Mouse (Mus musculus) layer of hippocampus, postnatal 25 days (tissue): ENCODE data around the gene Kifc3. TPM values are rescaled to one million over a fixed set of nuclear protein-coding genes. Genes with fewer than 3 reads are reported as not detected.
A peak's percentile ranks its signal among the peaks of the same experiment; 100 is the strongest.
"Not testable (repeated sequence)": the region's sequence is repeated elsewhere in the genome, so short reads cannot be mapped to it uniquely, and the experiment has no call there.

Source experiments
- DNase-seq, 2 experiments: peaks; one replicate each; pipeline ENCODE4 v3.0.0; 2022; ENCODE audit warnings: mixed read lengths in 2 of 2, low spot score in 1 of 2; ENCODE audit errors: extremely low spot score in 1 of 2
- total RNA-seq, 2 experiments: library from RNA; stranded (reverse); gene quantifications; 2 replicates each; pipeline ENCODE4 v1.2.3; 2021

Kifc3 gene
- 10 to 100 TPM; 54.2 to 63.7 TPM for total RNA-seq

DNA sequence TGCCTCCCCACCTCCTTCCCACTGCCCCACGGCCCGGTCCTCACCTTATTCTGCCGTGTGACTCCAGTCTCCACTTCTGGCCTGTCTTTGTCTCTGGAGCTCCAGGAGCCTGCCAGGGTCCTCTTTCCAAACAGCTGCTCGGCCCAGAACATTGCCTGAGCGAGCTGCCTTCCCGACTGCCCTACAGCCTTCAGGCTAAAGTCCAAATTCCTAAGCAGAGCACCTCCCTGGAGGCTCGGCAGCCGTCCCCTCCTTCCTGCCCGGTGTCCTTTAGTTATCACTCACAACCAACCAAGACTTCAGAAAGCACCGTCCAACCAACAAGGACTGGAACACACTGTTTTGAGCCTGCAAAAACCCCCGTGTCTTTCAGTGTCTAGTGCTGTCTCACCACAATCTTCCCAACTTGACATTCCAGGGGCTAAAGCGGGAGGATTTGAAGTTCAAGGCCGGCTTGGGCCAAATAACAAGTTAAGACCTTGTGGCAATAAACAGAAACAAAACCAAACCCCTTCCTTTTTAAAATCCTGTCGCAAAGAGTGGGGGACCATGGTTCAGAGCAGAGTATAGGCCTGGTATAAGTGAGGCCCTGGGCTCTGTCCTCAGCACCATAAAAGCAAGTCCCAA, at the start of gene Kifc3:
Kifc3 (minus strand) TSS at position 164 of the 627 bp plus-strand sequence.
- DNase-seq = no peak

DNA sequence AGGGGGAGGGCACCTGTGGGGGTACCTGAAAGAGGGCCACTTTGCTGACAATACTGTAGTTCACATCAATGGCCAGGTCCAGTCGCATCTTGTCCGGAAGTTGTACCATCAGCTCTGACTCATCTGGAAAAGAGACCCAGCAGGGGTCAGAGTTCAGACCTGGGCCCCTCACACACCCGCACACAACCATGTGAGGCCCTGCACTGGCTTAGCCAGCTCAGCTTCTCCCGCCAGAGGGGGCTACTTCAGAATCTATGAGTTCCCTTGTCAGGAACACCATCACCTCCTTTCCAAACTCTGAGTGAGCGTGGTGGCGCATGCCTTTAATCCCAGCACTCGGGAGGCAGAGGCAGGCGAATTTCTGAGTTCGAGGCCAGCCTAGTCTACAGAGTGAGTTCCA, 49.4 kb upstream of the Kifc3 start:
- no peak for DNase-seq

DNA sequence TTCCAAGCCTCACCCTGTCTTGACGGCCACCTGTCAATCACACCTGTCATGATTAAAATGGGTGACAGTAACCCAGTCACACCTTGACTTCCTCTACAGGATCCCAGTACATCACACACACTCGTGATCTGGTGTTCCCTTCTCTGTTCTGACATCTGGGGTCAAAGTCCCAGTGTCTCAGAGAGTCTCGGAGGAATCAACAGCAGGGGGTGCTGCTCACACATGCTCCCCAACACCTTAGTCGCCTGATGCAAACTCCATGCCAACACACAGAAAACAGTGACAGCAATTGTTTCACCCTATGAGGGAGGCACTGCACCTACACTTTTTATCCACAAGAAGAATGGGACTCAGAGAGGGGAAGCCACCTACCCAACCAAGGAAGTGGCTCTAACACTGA, 47.2 kb upstream of the Kifc3 start:
- DNase-seq = peak in 1 of 2 experiments; percentile 21

GRCm38 (mm10) chr8:95247277-95247676, 44.7 kb upstream of the Kifc3 start:
- DNase-seq = no peak

GRCm38 (mm10) chr8:95245180-95245579, 42.6 kb upstream of the Kifc3 start:
- no peak for DNase-seq

DNA sequence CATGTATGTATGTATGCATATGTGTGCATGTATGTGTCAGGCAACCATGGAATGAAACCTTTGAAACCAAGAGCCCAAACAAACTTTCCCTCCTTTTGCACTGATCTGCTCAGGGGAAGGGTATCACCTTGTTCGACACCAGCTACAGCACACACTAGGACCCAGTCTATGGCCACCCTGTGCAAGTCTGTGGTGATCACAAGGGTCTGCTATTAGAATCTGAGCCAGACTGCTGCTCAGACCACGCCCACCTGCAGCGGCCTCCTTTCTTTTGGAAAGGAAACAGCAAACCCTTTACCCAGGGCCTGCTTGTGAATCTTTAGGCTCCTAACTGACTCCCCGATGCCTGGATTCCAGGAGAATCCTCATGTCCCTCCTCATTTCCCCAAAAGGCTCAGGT, 41.2 kb upstream of the Kifc3 start:
- DNase-seq = no peak

DNA sequence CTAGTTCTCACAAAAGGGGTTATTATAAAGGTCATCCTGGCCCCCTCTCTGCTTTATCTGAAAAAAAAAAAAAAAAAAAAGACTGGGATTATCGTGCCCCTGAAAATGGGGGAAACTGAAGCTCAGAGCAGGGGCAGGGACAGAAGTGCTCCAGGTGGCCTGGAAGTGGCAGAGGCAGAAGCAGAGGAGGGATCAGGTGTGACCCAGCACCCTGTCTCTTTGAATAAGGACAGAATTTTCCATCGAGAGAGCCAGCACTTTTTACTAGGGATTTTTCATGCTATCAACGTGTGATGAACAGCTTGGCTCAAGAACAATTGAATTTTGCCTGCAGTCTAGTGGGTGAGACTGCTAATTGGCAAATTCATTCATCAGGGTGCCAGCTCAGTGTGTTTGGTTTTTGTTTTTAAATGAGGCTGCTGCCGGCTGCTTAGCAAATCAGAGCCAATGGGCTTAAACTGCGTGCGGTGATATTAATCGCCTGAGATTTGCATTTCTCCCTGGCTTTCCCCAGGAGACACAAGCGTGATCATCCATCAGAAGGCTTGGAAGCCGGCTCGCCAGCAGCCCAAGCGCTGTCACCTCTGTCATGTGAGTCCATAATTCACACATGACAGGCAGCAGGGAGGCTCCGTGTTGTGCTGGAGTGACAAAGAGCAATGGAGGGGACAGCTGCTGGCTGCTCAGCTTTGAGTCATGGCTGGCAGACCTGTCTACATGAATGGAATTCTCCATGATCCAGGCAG, 40.4 kb upstream of the Kifc3 start:
- DNase-seq = peak; percentile 22 to 35

DNA sequence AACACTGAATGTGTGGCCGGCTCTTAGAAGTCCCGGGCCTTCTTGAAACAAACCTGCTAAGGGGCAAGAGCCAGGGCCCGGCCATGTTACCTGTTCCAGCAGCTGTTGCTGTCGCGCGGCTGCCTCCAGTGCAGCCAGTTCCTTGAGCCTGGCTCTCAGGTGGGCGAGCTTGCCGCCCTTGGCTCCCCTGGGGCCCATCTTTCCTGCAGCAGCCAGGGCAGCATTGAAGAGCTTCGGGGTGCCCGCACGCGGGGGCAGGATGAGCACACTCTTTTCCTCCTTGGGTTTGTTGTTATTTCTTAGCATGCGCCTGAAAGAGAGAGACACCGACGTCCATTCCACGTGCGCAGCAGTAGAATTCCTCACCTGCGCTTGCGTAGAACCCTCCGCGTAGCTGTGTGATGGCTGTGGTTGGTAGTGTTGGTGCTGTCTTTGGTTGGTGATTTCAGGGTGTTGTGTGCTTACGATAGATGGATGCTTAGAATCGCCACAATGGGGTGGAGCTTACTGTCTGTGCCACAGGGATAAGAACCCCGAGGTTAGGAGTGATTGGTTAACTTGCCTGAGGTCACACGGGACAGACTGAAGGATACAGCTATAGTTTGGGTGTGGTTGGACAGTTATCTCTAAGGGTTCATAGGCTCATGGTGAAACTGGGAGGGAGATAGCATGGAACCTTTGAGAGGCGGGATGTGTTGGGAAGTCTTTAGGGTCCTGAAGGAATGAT, 39.6 kb upstream of the Kifc3 start:
- DNase-seq = no peak

GRCm38 (mm10) chr8:95235683-95236082, 33.1 kb upstream of the Kifc3 start:
- peak; percentile 79 to 94 for DNase-seq

DNA sequence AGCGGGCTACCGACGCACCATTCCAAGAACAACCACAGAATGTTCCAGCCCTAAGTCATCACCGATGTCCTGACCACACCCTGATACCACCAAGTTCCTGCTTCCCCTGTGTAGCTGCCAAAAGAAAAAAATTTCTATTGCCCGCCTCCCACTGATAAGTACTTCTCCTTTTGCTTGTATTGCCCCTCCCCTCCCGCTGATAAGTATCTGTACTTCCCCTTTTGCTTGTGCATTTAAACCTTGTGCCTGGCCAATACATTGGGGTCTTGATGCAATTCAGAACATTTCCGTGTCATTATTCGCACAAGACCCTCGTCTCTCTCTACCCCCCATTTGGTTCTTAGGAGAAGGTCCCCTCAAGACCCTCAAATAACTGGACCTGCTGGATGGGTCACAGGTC, 27.5 kb upstream of the Kifc3 start:
- DNase-seq = not testable (repeated sequence)

DNA sequence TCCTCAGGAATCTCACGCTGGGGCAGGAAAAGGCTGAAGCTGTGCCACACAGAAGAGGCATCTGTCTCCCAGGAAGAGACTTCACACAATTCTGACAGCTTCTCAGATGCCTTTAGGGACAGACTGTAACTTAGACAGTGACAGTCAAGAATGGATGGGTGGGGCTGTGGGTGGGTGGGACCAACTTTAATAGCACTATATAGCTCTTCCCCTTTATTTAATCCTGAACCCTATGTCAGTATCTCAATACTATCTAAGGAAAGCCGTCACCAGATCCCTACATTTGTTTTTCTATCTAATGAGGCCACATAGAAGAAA, 24.5 kb upstream of the Kifc3 start:
- no peak for DNase-seq

GRCm38 (mm10) chr8:95226251-95227150, 23.9 kb upstream of the Kifc3 start:
- DNase-seq = no peak

GRCm38 (mm10) chr8:95223969-95224368, 21.4 kb upstream of the Kifc3 start:
- no peak for DNase-seq

DNA sequence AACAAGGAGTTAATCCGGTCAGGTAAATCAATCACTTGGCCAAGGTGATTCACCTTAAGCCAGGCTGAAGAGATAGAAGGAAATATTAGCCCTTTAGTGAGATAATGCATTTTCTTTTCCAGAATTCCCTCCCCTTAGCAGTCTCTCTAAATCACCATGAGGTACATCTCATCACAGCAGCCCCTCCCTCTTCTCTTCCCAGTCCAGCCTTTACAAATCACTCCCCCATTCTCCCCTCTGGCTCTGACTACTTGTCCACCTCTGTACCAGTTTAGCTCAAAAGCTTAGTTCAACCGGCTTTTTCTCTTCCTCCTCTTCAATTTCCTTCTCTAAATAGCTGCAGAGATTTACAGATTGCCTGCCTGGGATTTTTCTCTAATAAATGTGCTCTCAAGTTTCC, 18.4 kb upstream of the Kifc3 start:
- DNase-seq = no peak

GRCm38 (mm10) chr8:95220571-95220998, 18.0 kb upstream of the Kifc3 start:
- DNase-seq = no peak

- DNase-seq = no peak
Observed at GRCm38 (mm10) chr8:95219623-95220022, 17.0 kb upstream of the Kifc3 start.

DNA sequence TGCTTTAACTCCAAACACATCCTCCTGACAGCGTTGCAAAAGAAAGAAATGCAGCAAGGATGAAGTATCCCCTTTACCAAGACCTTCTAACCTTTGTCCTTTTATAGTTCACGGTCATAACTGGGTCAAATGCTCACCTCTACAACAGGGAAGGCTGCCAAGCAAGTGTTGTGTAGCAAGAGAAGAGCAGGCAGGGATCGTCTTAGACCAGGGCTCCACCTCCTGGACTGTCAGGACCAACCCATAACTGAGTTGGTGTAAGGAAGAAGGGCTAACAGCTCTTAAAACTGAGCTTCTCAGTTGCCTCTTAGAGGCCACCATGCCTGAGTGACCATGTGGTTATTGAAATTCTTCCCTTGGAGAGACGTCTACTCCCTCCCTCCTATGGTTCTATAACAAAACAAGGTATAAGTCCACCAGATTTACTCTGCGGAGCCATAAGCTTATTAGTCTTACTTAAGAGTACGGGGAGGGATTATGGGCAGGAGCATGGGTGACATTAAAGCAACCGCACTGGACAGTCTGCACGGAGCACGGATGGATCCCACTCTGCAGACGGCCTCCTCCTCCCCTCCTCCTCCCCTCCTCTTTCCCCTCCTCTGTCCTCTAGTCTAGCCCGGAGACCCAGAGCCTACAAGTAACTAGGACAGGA, 13.2 kb upstream of the Kifc3 start:
- no peak for DNase-seq

- DNase-seq = no peak
Observed at GRCm38 (mm10) chr8:95209924-95210323, 7.3 kb upstream of the Kifc3 start.

DNA sequence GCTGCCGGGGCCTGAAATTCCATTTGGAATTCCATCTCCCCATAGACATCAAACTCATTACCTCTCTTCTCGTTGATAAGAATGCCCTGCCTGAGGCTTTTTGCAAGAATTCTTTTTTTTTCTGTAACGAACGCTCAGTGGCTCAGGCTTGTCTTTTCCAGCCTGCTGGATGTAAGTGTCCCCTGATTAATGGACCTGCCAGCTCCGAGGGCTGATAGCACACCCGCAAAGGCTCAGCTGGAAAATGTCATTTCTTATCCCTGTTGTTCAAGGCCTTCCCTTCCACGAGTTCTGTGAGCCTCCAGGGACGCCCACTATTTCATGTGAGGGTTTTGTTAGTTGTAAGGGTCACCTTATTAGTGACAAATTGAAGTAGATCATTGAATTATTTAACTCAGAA, 3.3 kb upstream of the Kifc3 start:
- DNase-seq = no peak

- DNase-seq = peak; percentile 71 to 83
Observed at GRCm38 (mm10) chr8:95204039-95204380, 1.4 kb upstream of the Kifc3 start.
